Mouse (Mus musculus) mesoderm, embryonic 11.5 days (tissue): ENCODE measurements around the gene Polr2c.
"Not testable (repeated sequence)": the region's sequence is repeated elsewhere in the genome, so short reads cannot be mapped to it uniquely, and the experiment has no call there.

Source experiments
- DNase-seq: peaks from one replicate; pipeline ENCODE4 v3.0.0-alpha.2; 2012; ENCODE audit warnings: low read depth, low spot score

Gene Polr2c

GRCm38 (mm10) chr8:94857346-94858173 lies at the start of gene Polr2c:
TSS of gene Polr2c (plus strand) at chr8:94857450.
- DNase-seq = peak; percentile 88

- DNase-seq = no peak
Observed at GRCm38 (mm10) chr8:94807506-94807905, 49.7 kb upstream of the Polr2c start.

- DNase-seq = no peak
Observed at GRCm38 (mm10) chr8:94808372-94808771, 48.9 kb upstream of the Polr2c start.

GRCm38 (mm10) chr8:94810153-94810552 lies 47.1 kb upstream of the Polr2c start, which contains the start of gene Ccl17:
TSS of gene Ccl17 (plus strand) at chr8:94810453.
- DNase-seq = no peak

- no peak for DNase-seq
Observed at GRCm38 (mm10) chr8:94810855-94811254, 46.4 kb upstream of the Polr2c start.

- no peak for DNase-seq
Observed at GRCm38 (mm10) chr8:94811654-94812053, 45.6 kb upstream of the Polr2c start.

GRCm38 (mm10) chr8:94812645-94813098 lies 44.6 kb upstream of the Polr2c start:
- DNase-seq = peak; percentile 90

GRCm38 (mm10) chr8:94814556-94814955 lies 42.7 kb upstream of the Polr2c start:
- DNase-seq = peak; percentile 44

GRCm38 (mm10) chr8:94817933-94818332 lies 39.3 kb upstream of the Polr2c start:
- DNase-seq = no peak

- no peak for DNase-seq
Observed at GRCm38 (mm10) chr8:94819671-94820179, 37.5 kb upstream of the Polr2c start.

- DNase-seq = no peak
Observed at GRCm38 (mm10) chr8:94820553-94820952, 36.7 kb upstream of the Polr2c start.

GRCm38 (mm10) chr8:94821381-94821780 lies 35.9 kb upstream of the Polr2c start:
- no peak for DNase-seq

- DNase-seq = peak; percentile 65
Observed at GRCm38 (mm10) chr8:94822637-94823560, 34.4 kb upstream of the Polr2c start.

GRCm38 (mm10) chr8:94825170-94825569 lies 32.1 kb upstream of the Polr2c start:
- no peak for DNase-seq

- DNase-seq = no peak
Observed at GRCm38 (mm10) chr8:94826210-94826609, 31.0 kb upstream of the Polr2c start.

- DNase-seq = no peak
Observed at GRCm38 (mm10) chr8:94828284-94828683, 29.0 kb upstream of the Polr2c start.

GRCm38 (mm10) chr8:94833901-94834405 lies 23.3 kb upstream of the Polr2c start:
- DNase-seq = not testable (repeated sequence)

- DNase-seq = not testable (repeated sequence)
Observed at GRCm38 (mm10) chr8:94835751-94836150, 21.5 kb upstream of the Polr2c start.

GRCm38 (mm10) chr8:94836456-94837240 lies 20.6 kb upstream of the Polr2c start:
- no peak for DNase-seq

- DNase-seq = peak; percentile 98
Observed at GRCm38 (mm10) chr8:94837662-94838574, 19.3 kb upstream of the Polr2c start, which contains the start of the genes Coq9 and Ciapin1. TSS of gene Coq9 (plus strand) at chr8:94838321. TSS of gene Ciapin1 (minus strand) at chr8:94838358.
